Comparison of ENCODE assay signal across 8 mouse cellular contexts in genomic region chr13:55362453-55363060, GRCm38 (mm10). TPM values are rescaled to one million over a fixed set of nuclear protein-coding genes. Genes with fewer than 3 reads are reported as not detected.
DNase-seq lines count a peak whose midpoint lies in the region; ATAC-seq lines count a peak whose summit lies in the region.

Gene Lman2 (minus strand): TSS chr13:55362783.

- H3K4me2 ChIP-seq in kidney, embryonic 15.5 days, result peak within 1 kb of the TSS; percentile 72

- H3K36me3 ChIP-seq in heart, embryonic 10.5 days, result peaks cover 35% of the 10 kb centered on the region
- H3K36me3 ChIP-seq in kidney, embryonic 15.5 days, result peaks cover 35% of the 10 kb centered on the region

- peak; percentile 93 to 94 for DNase-seq in B cell, adult 2 months
- peak; percentile 100 for DNase-seq in brain, adult 2 months (ENCODE audit: low read depth, low spot score)
- DNase-seq in heart, embryonic 10.5 days (ENCODE audit: low spot score), result peak; percentile 99
- peak; percentile 94 for DNase-seq in liver
- DNase-seq in spleen, postnatal 4 days (ENCODE audit: low spot score in 2 of 2), result peak; percentile 91 to 94

- peak within 1 kb of the TSS; percentile 97 for H3K4me3 ChIP-seq in heart, embryonic 10.5 days
- peak within 1 kb of the TSS; percentile 83 for H3K4me3 ChIP-seq in kidney, embryonic 15.5 days (replicated peaks)

- peaks cover 6% of the 10 kb centered on the region; the same call in 1 of the 2 replicates for H3K27me3 ChIP-seq in heart, embryonic 10.5 days (ENCODE audit: insufficient read depth, poor library complexity, severe bottlenecking)
- no peaks in the 10 kb centered on the region for H3K27me3 ChIP-seq in kidney, embryonic 15.5 days

- peak; percentile 95 for ATAC-seq in erythroblast, adult 5-6 weeks (replicated peaks; ENCODE audit: low FRiP score, poor library complexity, severe bottlenecking)
- ATAC-seq in kidney, embryonic 15.5 days (replicated peaks; ENCODE audit: low FRiP score), result peak; percentile 98
- peak; percentile 97 for ATAC-seq in monocyte, adult 5-6 weeks (replicated peaks; ENCODE audit: insufficient number of reproducible peaks, low FRiP score, low TSS enrichment, poor library complexity, severe bottlenecking)

- peaks cover 22% of the 10 kb centered on the region for H3K4me1 ChIP-seq in heart, embryonic 10.5 days
- peaks cover 19% of the 10 kb centered on the region for H3K4me1 ChIP-seq in kidney, embryonic 15.5 days

- WGBS in heart, embryonic 10.5 days, result 0% methylated on average over 35 of the region's 35 CpGs
- WGBS in kidney, embryonic 15.5 days, result under 1% methylated on average over 35 of the region's 35 CpGs

- no peaks in the 10 kb centered on the region for H3K9me3 ChIP-seq in heart, embryonic 10.5 days
- H3K9me3 ChIP-seq in kidney, embryonic 15.5 days (replicated peaks), result no peaks in the 10 kb centered on the region

- peak within 1 kb of the TSS; percentile 91 for H3K9ac ChIP-seq in kidney, embryonic 15.5 days

- peak within 1 kb of the TSS; percentile 93 for H3K27ac ChIP-seq in heart, embryonic 10.5 days
- H3K27ac ChIP-seq in kidney, embryonic 15.5 days, result peak within 1 kb of the TSS; percentile 97

RNA-seq across cellular contexts. Expression of gene Lman2, which starts in this region (rescaled TPM):
- 19.6 and 20.2 TPM in 2 replicates for total RNA-seq in erythroblast, adult 5-6 weeks (2015; ENCODE audit: low replicate concordance)
- total RNA-seq in erythroblast, adult 5-6 weeks (2017; ENCODE audit: low replicate concordance), result 31.8 and 33.4 TPM in 2 replicates
- polyA plus RNA-seq in heart, embryonic 10.5 days (2016; fragmentation: Nextera tagmentation; extraction: Ambion mirVana), result 114 and 117 TPM in 2 replicates
- polyA plus RNA-seq in kidney, embryonic 15.5 days (2015; fragmentation: Nextera tagmentation; extraction: Ambion mirVana), result 115 and 118 TPM in 2 replicates
- 85.3 to 97.5 TPM (median 91.3 TPM) in 3 replicates for total RNA-seq in monocyte, adult 5-6 weeks (2017)

Comparison
In these comparisons a context has a peak if more than half of its experiments do, and no peak if none do; other contexts are left out.
1. Peak in every context shown above with its lines: DNase-seq, ATAC-seq, H3K4me3 ChIP-seq and H3K27ac ChIP-seq.